Mouse (Mus musculus) stomach, postnatal 0 days (tissue): ENCODE data around the gene Clasp2.

ENCODE experiments used
- CTCF ChIP-seq: IDR thresholded peaks from 2 replicates; pipeline ENCODE4 v1.5.1; 2016; ENCODE audit warnings: antibody characterized with exemption, low read depth, mild to moderate bottlenecking, moderate library complexity
- EP300 ChIP-seq: optimal IDR thresholded peaks from 2 replicates; pipeline ENCODE3; 2016; ENCODE audit warnings: antibody characterized with exemption

DNA sequence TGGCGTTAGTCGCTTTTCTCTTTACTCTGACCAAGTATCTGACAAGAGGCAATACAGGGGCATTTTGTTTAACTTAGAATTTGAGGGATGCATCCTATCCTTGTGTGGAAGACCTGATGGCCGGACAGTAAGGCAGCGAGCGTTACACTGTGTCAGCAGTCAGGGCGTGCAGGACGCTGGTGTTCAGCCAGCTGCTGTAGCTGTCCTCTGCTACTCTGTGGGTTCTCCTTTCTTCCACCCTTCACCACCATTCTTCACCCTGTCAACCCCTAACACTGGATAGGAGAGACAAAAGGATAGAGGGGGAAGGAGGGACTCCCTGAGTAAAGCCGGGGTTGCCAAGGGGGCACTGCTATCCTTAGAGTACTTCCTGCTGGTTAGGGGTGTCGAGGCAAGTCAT is 87.4 kb downstream of the Clasp2 start:
- TF ChIP-seq CTCF (no peak), EP300 (no peak)
